Mouse (Mus musculus): Measurements from ENCODE around the gene Gemin5. TPM values are rescaled to one million over a fixed set of nuclear protein-coding genes. Genes with fewer than 3 reads are reported as not detected.
"Not testable (repeated sequence)": the region's sequence is repeated elsewhere in the genome, so short reads cannot be mapped to it uniquely, and the experiment has no call there.

Gene Gemin5
- polyA plus RNA-seq, 1 experiment from 2014 or later = 32.0 TPM

- 85% methylated on average over 3 of the region's 3 CpGs for WGBS
Observed at GRCm38 (mm10) chr11:58183579-58183978, 15.2 kb upstream of the Gemin5 start.

DNA sequence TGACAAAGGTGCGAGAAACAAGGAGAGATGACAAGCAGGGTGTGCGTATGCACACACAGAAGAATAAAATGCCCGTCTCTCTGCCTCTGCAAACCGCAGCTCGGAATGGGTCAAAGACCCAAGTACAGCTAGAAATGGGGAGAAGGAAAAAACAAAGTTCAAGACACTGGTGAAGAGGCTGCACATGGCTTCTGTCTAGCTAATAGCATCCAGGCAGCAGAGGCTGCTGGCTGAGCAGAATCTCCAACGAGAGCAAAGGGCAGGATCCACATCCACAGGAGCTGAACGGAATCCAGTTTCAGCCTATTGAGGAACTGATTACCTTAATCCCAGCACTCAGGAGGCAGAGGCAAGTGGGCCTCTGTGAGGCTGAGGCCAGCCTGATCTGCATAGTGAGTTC lies 12.4 kb upstream of the Gemin5 start:
- ATAC-seq (ENCODE audit: low FRiP score) (no peak), DNase-seq (ENCODE audit: low spot score) (no peak)
- 93% methylated on average over 7 of the region's 7 CpGs for WGBS
- Histone ChIP-seq H3K27ac (ENCODE audit: low read depth, low read length) (no peak overlapping the region), H3K27me3 (ENCODE audit: control insufficient read depth, insufficient read depth, low read length) (no peaks in the 10 kb centered on the region), H3K4me1 (replicated peaks; ENCODE audit: control insufficient read depth, insufficient read depth, low read length) (no peaks in the 10 kb centered on the region), H3K9me3 (ENCODE audit: control insufficient read depth, low read length) (no peaks in the 10 kb centered on the region), H3K9ac (ENCODE audit: low read depth, low read length) (no peak overlapping the region), H3K4me3 (ENCODE audit: low read depth, low read length) (no peak overlapping the region), H3K36me3 (ENCODE audit: control insufficient read depth, insufficient read depth, low read length) (no peaks in the 10 kb centered on the region; the same call in 1 of the 2 replicates), H3K4me2 (replicated peaks; ENCODE audit: low read depth, low read length) (no peak overlapping the region)

More at GRCm38 (mm10) chr11:58183579-58183978, 15.2 kb upstream of the Gemin5 start:
- Histone ChIP-seq H3K27me3 (ENCODE audit: control insufficient read depth, insufficient read depth, low read length) (no peaks in the 10 kb centered on the region), H3K27ac (ENCODE audit: low read depth, low read length) (no peak overlapping the region), H3K4me2 (replicated peaks; ENCODE audit: low read depth, low read length) (no peak overlapping the region), H3K9me3 (ENCODE audit: control insufficient read depth, low read length) (no peaks in the 10 kb centered on the region), H3K4me1 (replicated peaks; ENCODE audit: control insufficient read depth, insufficient read depth, low read length) (no peaks in the 10 kb centered on the region), H3K9ac (ENCODE audit: low read depth, low read length) (no peak overlapping the region), H3K36me3 (ENCODE audit: control insufficient read depth, insufficient read depth, low read length) (no peaks in the 10 kb centered on the region), H3K4me3 (ENCODE audit: low read depth, low read length) (no peak overlapping the region)
- no peak for ATAC-seq (ENCODE audit: low FRiP score)
- DNase-seq (ENCODE audit: low spot score) = no peak

DNA sequence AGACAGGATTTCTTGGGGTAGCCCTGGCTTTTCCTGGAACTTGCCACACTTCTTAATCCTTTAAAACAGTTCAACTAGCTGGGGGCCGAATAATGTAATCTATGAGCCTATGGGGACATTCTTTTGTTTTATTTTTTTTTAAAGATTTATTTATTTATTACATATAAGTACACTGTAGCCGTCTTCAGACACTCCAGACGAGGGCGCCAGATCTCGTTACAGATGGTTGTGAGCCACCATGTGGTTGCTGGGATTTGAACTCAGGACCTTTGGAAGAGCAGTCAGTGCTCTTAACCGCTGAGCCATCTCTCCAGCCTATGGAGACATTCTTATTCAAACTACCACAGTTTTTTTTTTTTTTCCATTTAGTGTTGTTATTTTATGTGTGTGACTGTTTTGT lies 11.6 kb upstream of the Gemin5 start:
- H3K27ac ChIP-seq (ENCODE audit: low read depth, low read length); H3K36me3 ChIP-seq (ENCODE audit: control insufficient read depth, insufficient read depth, low read length); ATAC-seq (ENCODE audit: low FRiP score); H3K9ac ChIP-seq (ENCODE audit: low read depth, low read length); DNase-seq (ENCODE audit: low spot score); H3K27me3 ChIP-seq (ENCODE audit: control insufficient read depth, insufficient read depth, low read length); H3K4me2 ChIP-seq (replicated peaks; ENCODE audit: low read depth, low read length); H3K4me1 ChIP-seq (replicated peaks; ENCODE audit: control insufficient read depth, insufficient read depth, low read length); H3K9me3 ChIP-seq (ENCODE audit: control insufficient read depth, low read length); H3K4me3 ChIP-seq (ENCODE audit: low read depth, low read length): not testable (repeated sequence)
- 90% methylated on average over 6 of the region's 6 CpGs for WGBS

DNA sequence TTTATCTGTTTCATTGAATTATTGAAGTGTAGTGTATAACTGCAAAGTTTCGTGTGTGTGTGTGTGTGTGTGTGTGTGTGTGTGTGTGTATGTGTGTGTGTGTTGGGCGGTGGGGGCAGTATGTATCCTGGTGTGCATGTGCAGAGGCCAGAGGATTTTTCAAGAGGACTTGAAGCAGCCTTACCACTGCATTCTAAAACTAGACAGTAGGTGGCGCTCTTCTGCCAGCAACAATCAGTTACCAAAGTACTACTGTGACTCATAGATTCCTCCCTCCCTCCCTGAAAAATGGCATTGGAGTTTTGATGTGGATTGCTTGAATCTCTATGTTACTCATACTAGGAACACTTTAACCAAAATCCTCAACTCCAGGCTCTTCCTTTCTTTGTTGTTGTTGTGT lies 11.2 kb upstream of the Gemin5 start:
- Histone ChIP-seq H3K4me3 (ENCODE audit: low read depth, low read length) (no peak overlapping the region), H3K4me1 (replicated peaks; ENCODE audit: control insufficient read depth, insufficient read depth, low read length) (no peaks in the 10 kb centered on the region), H3K27ac (ENCODE audit: low read depth, low read length) (no peak overlapping the region), H3K27me3 (ENCODE audit: control insufficient read depth, insufficient read depth, low read length) (no peaks in the 10 kb centered on the region), H3K9ac (ENCODE audit: low read depth, low read length) (no peak overlapping the region), H3K36me3 (ENCODE audit: control insufficient read depth, insufficient read depth, low read length) (peaks cover 5% of the 10 kb centered on the region), H3K9me3 (ENCODE audit: control insufficient read depth, low read length) (no peaks in the 10 kb centered on the region), H3K4me2 (replicated peaks; ENCODE audit: low read depth, low read length) (no peak overlapping the region)
- 34% methylated on average over 3 of the region's 3 CpGs for WGBS
- ATAC-seq (ENCODE audit: low FRiP score) = no peak
- DNase-seq (ENCODE audit: low spot score) = peak; percentile 87

DNA sequence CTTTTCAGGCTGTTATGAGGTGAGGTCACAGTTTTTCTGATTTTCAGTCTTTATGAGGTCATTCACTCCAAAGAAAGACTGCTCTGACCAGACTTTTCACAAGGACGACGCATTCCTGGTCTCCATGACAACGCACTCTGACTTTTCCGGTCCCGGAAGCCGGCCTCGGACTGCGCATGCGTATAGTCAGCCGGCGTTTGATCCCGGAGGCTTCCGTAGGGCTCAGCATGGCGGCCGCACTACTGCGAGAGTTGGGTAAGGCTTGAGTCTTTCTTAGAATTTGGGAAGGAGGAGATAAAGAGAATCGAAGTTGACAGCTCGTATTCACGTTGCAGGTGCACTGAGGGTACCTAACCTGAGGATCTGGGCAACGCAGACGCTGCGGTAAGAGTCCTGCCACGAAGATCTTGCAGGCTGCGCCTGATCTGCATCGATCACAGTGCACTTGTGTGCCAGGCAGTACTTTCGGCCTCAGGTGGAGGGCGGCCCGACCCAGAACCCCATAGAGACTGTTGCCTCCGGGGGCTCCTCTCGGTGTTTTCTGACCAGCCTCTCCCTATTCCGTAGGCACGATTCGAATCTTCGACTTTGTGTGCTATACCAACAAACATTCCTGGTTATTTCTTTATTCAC lies 3.2 kb upstream of the Gemin5 start, which contains the start of gene Mrpl22:
Gene Mrpl22, plus strand, starts transcription at position 203 of the 633 bp plus-strand sequence.
- Histone ChIP-seq H3K36me3 (ENCODE audit: control insufficient read depth, insufficient read depth, low read length) (peaks cover 5% of the 10 kb centered on the region), H3K4me3 (ENCODE audit: low read depth, low read length) (peak within 1 kb of the TSS; percentile 71), H3K4me1 (replicated peaks; ENCODE audit: control insufficient read depth, insufficient read depth, low read length) (no peaks in the 10 kb centered on the region; the same call in 1 of the 2 replicates), H3K9ac (ENCODE audit: low read depth, low read length) (peak within 1 kb of the TSS; percentile 75), H3K4me2 (replicated peaks; ENCODE audit: low read depth, low read length) (peak within 1 kb of the TSS; percentile 59), H3K27me3 (ENCODE audit: control insufficient read depth, insufficient read depth, low read length) (no peaks in the 10 kb centered on the region), H3K9me3 (ENCODE audit: control insufficient read depth, low read length) (no peaks in the 10 kb centered on the region), H3K27ac (ENCODE audit: low read depth, low read length) (no peak within 1 kb of the TSS)
- 1% methylated on average over 34 of the region's 34 CpGs for WGBS
- ATAC-seq (ENCODE audit: low FRiP score) (peak; percentile 78), DNase-seq (ENCODE audit: low spot score) (peak; percentile 99)

GRCm38 (mm10) chr11:58169666-58170065 lies 1.3 kb upstream of the Gemin5 start:
- Histone ChIP-seq H3K4me1 (replicated peaks; ENCODE audit: control insufficient read depth, insufficient read depth, low read length) (no peaks in the 10 kb centered on the region; the same call in 1 of the 2 replicates), H3K4me2 (replicated peaks; ENCODE audit: low read depth, low read length) (no peak overlapping the region), H3K4me3 (ENCODE audit: low read depth, low read length) (no peak overlapping the region), H3K36me3 (ENCODE audit: control insufficient read depth, insufficient read depth, low read length) (peaks cover 3% of the 10 kb centered on the region; the same call in 1 of the 2 replicates), H3K27ac (ENCODE audit: low read depth, low read length) (no peak overlapping the region), H3K27me3 (ENCODE audit: control insufficient read depth, insufficient read depth, low read length) (no peaks in the 10 kb centered on the region), H3K9me3 (ENCODE audit: control insufficient read depth, low read length) (no peaks in the 10 kb centered on the region), H3K9ac (ENCODE audit: low read depth, low read length) (no peak overlapping the region)
- ATAC-seq (ENCODE audit: low FRiP score) (no peak), DNase-seq (ENCODE audit: low spot score) (no peak)
- WGBS = 85% methylated on average over 4 of the region's 4 CpGs

- Histone ChIP-seq H3K36me3 (ENCODE audit: control insufficient read depth, insufficient read depth, low read length) (peaks cover 3% of the 10 kb centered on the region; the same call in 1 of the 2 replicates), H3K4me1 (replicated peaks; ENCODE audit: control insufficient read depth, insufficient read depth, low read length) (no peaks in the 10 kb centered on the region; the same call in 1 of the 2 replicates), H3K9me3 (ENCODE audit: control insufficient read depth, low read length) (no peaks in the 10 kb centered on the region), H3K27ac (ENCODE audit: low read depth, low read length) (no peak overlapping the region), H3K27me3 (ENCODE audit: control insufficient read depth, insufficient read depth, low read length) (no peaks in the 10 kb centered on the region), H3K4me3 (ENCODE audit: low read depth, low read length) (peak overlapping the region; percentile 72), H3K4me2 (replicated peaks; ENCODE audit: low read depth, low read length) (peak overlapping the region; percentile 76), H3K9ac (ENCODE audit: low read depth, low read length) (peak overlapping the region; percentile 71)
- WGBS = under 1% methylated on average over 8 of the region's 8 CpGs
- ATAC-seq (ENCODE audit: low FRiP score) (no peak), DNase-seq (ENCODE audit: low spot score) (no peak)
Observed at GRCm38 (mm10) chr11:58167822-58168166, 545 bp downstream of the Gemin5 start.

DNA sequence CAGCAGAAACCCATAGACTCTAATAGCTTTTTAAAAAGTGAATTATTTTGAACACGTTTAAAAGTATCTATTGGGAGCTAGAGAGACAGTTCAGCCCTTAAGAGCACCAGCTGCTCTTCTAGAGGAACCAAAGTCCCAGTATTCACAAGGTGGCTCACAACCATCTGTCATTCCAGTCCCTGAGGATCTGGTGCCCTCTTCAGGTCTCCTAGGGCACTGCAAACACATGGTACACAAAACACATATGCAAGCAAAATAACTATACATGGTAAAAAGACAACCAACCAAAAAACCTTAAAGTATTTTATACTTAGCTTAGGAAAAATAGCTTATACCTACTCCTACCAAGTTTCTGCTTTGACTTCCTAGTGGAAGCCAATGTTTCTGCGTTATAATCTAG lies 3.3 kb downstream of the Gemin5 start:
- 96% methylated on average over 2 of the region's 2 CpGs for WGBS

GRCm38 (mm10) chr11:58156871-58157270 lies 11.5 kb downstream of the Gemin5 start:
- H3K36me3 ChIP-seq (ENCODE audit: control insufficient read depth, insufficient read depth, low read length) = 0 out of 2 replicates have a peak, but pooled peaks cover 3% of the 10 kb centered on the region
- DNase-seq (ENCODE audit: low spot score) = no peak
- H3K4me1 ChIP-seq (replicated peaks; ENCODE audit: control insufficient read depth, insufficient read depth, low read length) = no peaks in the 10 kb centered on the region
- no peaks in the 10 kb centered on the region for H3K27me3 ChIP-seq (ENCODE audit: control insufficient read depth, insufficient read depth, low read length)
- no peak overlapping the region for H3K27ac ChIP-seq (ENCODE audit: low read depth, low read length)
- 82% methylated on average over 3 of the region's 3 CpGs for WGBS
- H3K4me2 ChIP-seq (replicated peaks; ENCODE audit: low read depth, low read length) = no peak overlapping the region
- H3K9ac ChIP-seq (ENCODE audit: low read depth, low read length) = no peak overlapping the region
- no peak for ATAC-seq (ENCODE audit: low FRiP score)
- no peak overlapping the region for H3K4me3 ChIP-seq (ENCODE audit: low read depth, low read length)
- no peaks in the 10 kb centered on the region for H3K9me3 ChIP-seq (ENCODE audit: control insufficient read depth, low read length)

More for the DNA sequence above, 3.3 kb downstream of the Gemin5 start:
- H3K36me3 ChIP-seq (ENCODE audit: control insufficient read depth, insufficient read depth, low read length) = peaks cover 3% of the 10 kb centered on the region; the same call in 1 of the 2 replicates
- no peaks in the 10 kb centered on the region for H3K27me3 ChIP-seq (ENCODE audit: control insufficient read depth, insufficient read depth, low read length)
- H3K27ac ChIP-seq (ENCODE audit: low read depth, low read length) = no peak overlapping the region
- H3K4me3 ChIP-seq (ENCODE audit: low read depth, low read length) = no peak overlapping the region
- no peak overlapping the region for H3K9ac ChIP-seq (ENCODE audit: low read depth, low read length)
- no peaks in the 10 kb centered on the region for H3K4me1 ChIP-seq (replicated peaks; ENCODE audit: control insufficient read depth, insufficient read depth, low read length)
- H3K4me2 ChIP-seq (replicated peaks; ENCODE audit: low read depth, low read length) = no peak overlapping the region
- no peaks in the 10 kb centered on the region for H3K9me3 ChIP-seq (ENCODE audit: control insufficient read depth, low read length)
- no peak for ATAC-seq (ENCODE audit: low FRiP score)
- peak; percentile 9 for DNase-seq (ENCODE audit: low spot score)
